Mouse (Mus musculus) adrenal gland, adult 18-20 months (tissue): ENCODE measurements around the gene Ly6g. TPM values are rescaled to one million over a fixed set of nuclear protein-coding genes. Genes with fewer than 3 reads are reported as not detected.

ENCODE experiments used
- total RNA-seq, 2 experiments: library from RNA; stranded (reverse); gene quantifications; 1 replicate in 1 of 2; 2 replicates in 1 of 2; pipeline ENCODE4 v1.2.3; 2021

Ly6g gene
- total RNA-seq, 2 experiments from 2014 or later, result not detected

Other genes with a start within 250 kb of the Ly6g start
- under 1 TPM; 0.26 to 0.36 TPM for gene Ly6i, start 171.8 kb upstream of the Ly6g start, total RNA-seq
- 100 to 1,000 TPM in 1 of 2 experiments, 10 to 100 TPM in 1; 65.5 to 195 TPM for gene Ly6a, start 157.2 kb upstream of the Ly6g start, total RNA-seq
- 100 to 1,000 TPM; 112 to 134 TPM for gene Ly6c1, start 106.4 kb upstream of the Ly6g start, total RNA-seq
- gene Ly6c2, start 43.3 kb upstream of the Ly6g start, total RNA-seq, result 1 to 10 TPM; 5.3 to 5.9 TPM
- gene BC025446, start 61.1 kb downstream of the Ly6g start, total RNA-seq, result not detected
- not detected for gene Ly6f, start 113.2 kb downstream of the Ly6g start, total RNA-seq